Mouse (Mus musculus): ENCODE results near the gene Pknox2. TPM values are rescaled to one million over a fixed set of nuclear protein-coding genes. Genes with fewer than 3 reads are reported as not detected.

Pknox2 gene
- polyA plus RNA-seq, 2 experiments from 2014 or later, result not detected

- no peak for ATAC-seq
Observed at GRCm38 (mm10) chr9:36933813-36934493, 213.3 kb downstream of the Pknox2 start.

- ATAC-seq, result no peak
Observed at GRCm38 (mm10) chr9:36932950-36933812, 214.0 kb downstream of the Pknox2 start.

GRCm38 (mm10) chr9:36931657-36932056, 215.6 kb downstream of the Pknox2 start:
- ATAC-seq, result no peak

GRCm38 (mm10) chr9:36923753-36924152, 223.5 kb downstream of the Pknox2 start:
- ATAC-seq, result no peak

GRCm38 (mm10) chr9:36921718-36922415, 225.3 kb downstream of the Pknox2 start:
- no peak for ATAC-seq

- no peak for ATAC-seq
Observed at GRCm38 (mm10) chr9:36919472-36919871, 227.7 kb downstream of the Pknox2 start.

- no peak for ATAC-seq
Observed at GRCm38 (mm10) chr9:36918582-36918981, 228.6 kb downstream of the Pknox2 start.

- ATAC-seq, result no peak
Observed at GRCm38 (mm10) chr9:36916915-36917314, 230.3 kb downstream of the Pknox2 start.

GRCm38 (mm10) chr9:36916362-36916761, 230.8 kb downstream of the Pknox2 start:
- no peak for ATAC-seq

GRCm38 (mm10) chr9:36905452-36905851, 241.8 kb downstream of the Pknox2 start:
- ATAC-seq, result no peak

GRCm38 (mm10) chr9:36900464-36900863, 246.7 kb downstream of the Pknox2 start:
- no peak for ATAC-seq

- no peak for ATAC-seq
Observed at GRCm38 (mm10) chr9:36898560-36898959, 248.6 kb downstream of the Pknox2 start.

- no peak for ATAC-seq
Observed at GRCm38 (mm10) chr9:36895009-36895693, 252.1 kb downstream of the Pknox2 start.

GRCm38 (mm10) chr9:36894242-36894641, 253.0 kb downstream of the Pknox2 start:
- ATAC-seq, result no peak

GRCm38 (mm10) chr9:36893413-36893990, 253.7 kb downstream of the Pknox2 start:
- ATAC-seq, result no peak

GRCm38 (mm10) chr9:36890552-36890951, 256.7 kb downstream of the Pknox2 start:
- ATAC-seq, result no peak

- no peak for ATAC-seq
Observed at GRCm38 (mm10) chr9:36885237-36885636, 262.0 kb downstream of the Pknox2 start.

GRCm38 (mm10) chr9:36883569-36883968, 263.6 kb downstream of the Pknox2 start:
- ATAC-seq, result no peak

- ATAC-seq, result no peak
Observed at GRCm38 (mm10) chr9:36882034-36882745, 265.0 kb downstream of the Pknox2 start.

- no peak for ATAC-seq
Observed at GRCm38 (mm10) chr9:36881615-36882014, 265.6 kb downstream of the Pknox2 start.

GRCm38 (mm10) chr9:36876787-36877186, 270.4 kb downstream of the Pknox2 start:
- ATAC-seq, result no peak

- ATAC-seq, result no peak
Observed at GRCm38 (mm10) chr9:36876313-36876712, 270.9 kb downstream of the Pknox2 start.
